Mouse (Mus musculus): ENCODE data around the gene Sfta2. TPM values are rescaled to one million over a fixed set of nuclear protein-coding genes. Genes with fewer than 3 reads are reported as not detected.

The Sfta2 gene
- 10.6 TPM in 2 replicates for polyA plus RNA-seq (2015; fragmentation: Nextera tagmentation; extraction: Ambion mirVana)

DNA sequence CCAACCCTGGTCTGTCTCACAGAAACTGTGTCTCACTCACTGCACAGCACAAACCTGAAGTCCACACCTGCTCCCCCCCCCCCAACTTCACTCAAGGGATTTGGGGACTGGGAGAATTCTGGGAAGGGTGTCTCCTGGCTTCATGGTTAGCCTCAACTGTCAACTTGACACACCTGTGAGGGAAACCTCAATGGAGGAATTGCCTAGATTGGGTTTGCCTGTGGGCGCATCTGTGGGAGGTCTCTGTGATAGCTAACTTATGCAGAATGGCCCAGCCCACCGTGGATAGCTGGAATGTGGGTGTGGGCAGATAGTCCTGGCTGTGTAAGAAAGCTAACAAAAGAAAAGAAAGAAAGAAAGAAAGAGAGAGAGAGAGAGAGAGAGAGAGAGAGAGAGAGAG lies at the start of gene Sfta2:
Gene Sfta2 (plus strand): TSS at position 301 of the 400 bp plus-strand sequence.
- Histone ChIP-seq H3K4me1 (no peaks in the 10 kb centered on the region), H3K9ac (no peak within 1 kb of the TSS), H3K27me3 (replicated peaks) (no peaks in the 10 kb centered on the region), H3K4me3 (replicated peaks) (no peak within 1 kb of the TSS), H3K4me2 (peak within 1 kb of the TSS; percentile 23; the same call in 1 of the 2 replicates), H3K36me3 (no peaks in the 10 kb centered on the region), H3K9me3 (no peaks in the 10 kb centered on the region), H3K27ac (peak within 1 kb of the TSS; percentile 63; the same call in 1 of the 2 replicates)
- WGBS: 30% methylated on average over 2 of the region's 2 CpGs
- peak; percentile 49; the same call in 1 of the 2 replicates for ATAC-seq (ENCODE audit: insufficient read depth, low FRiP score, low read depth)

DNA sequence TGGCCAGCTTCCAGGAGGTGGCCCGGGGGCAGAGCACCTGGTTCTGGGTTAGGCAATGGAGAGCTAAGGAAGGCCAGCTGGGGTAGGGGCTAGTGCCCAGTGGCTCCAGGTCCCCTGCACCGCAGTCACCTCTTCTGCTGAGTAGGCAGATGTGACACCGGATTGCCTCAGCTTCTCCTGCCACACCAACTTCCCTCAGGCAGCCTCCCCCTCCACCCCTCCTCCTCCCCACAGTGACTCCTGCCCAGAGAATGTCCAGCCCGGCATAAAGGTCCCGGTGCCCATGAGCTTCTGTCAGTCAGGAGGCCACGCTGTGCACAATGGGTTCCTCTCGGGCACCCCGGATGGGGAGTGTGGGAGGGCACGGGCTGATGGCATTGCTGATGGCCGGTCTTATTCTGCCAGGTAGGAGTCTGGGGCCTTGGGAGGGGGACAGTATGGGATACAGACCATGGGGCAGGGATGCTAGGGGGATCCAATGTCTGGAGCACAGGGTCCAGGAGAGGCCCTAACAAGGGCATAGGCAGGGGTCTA lies 49.4 kb upstream of the Sfta2 start, which contains the start of gene Cdsn:
Gene Cdsn (plus strand): TSS at position 248 of the 534 bp plus-strand sequence.
- Histone ChIP-seq H3K4me1 (peaks cover 14% of the 10 kb centered on the region), H3K36me3 (no peaks in the 10 kb centered on the region), H3K4me2 (no peak within 1 kb of the TSS), H3K9ac (no peak within 1 kb of the TSS), H3K27ac (no peak within 1 kb of the TSS), H3K4me3 (replicated peaks) (no peak within 1 kb of the TSS), H3K27me3 (replicated peaks) (no peaks in the 10 kb centered on the region), H3K9me3 (no peaks in the 10 kb centered on the region)
- WGBS: 73% methylated on average over 10 of the region's 10 CpGs
- no peak for ATAC-seq (ENCODE audit: insufficient read depth, low FRiP score, low read depth)

DNA sequence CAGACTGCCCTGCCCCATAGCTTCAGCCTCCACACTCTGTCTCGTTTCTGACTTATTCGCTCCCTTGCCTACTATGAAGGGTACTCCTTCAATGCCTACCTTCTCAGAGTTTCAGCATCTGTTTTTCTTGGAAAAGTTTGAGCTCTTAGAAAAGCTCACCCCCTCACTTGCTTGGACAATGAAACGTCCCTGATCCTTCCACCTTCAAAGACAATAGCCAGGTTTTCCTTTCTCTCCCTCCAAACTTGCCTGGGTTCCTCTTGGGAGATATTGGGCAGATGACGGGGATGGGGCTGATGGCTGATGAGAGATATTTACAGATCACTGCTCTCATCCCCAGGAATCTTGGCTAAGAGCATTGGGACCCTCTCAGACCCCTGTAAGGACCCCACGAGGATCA lies 47.0 kb upstream of the Sfta2 start:
- Histone ChIP-seq H3K36me3 (no peaks in the 10 kb centered on the region), H3K4me3 (replicated peaks) (no peak overlapping the region), H3K4me2 (no peak overlapping the region), H3K9ac (no peak overlapping the region), H3K4me1 (peaks cover 9% of the 10 kb centered on the region), H3K27ac (no peak overlapping the region), H3K27me3 (replicated peaks) (no peaks in the 10 kb centered on the region), H3K9me3 (no peaks in the 10 kb centered on the region)
- WGBS: 79% methylated on average over 5 of the region's 5 CpGs
- ATAC-seq (ENCODE audit: insufficient read depth, low FRiP score, low read depth): no peak

DNA sequence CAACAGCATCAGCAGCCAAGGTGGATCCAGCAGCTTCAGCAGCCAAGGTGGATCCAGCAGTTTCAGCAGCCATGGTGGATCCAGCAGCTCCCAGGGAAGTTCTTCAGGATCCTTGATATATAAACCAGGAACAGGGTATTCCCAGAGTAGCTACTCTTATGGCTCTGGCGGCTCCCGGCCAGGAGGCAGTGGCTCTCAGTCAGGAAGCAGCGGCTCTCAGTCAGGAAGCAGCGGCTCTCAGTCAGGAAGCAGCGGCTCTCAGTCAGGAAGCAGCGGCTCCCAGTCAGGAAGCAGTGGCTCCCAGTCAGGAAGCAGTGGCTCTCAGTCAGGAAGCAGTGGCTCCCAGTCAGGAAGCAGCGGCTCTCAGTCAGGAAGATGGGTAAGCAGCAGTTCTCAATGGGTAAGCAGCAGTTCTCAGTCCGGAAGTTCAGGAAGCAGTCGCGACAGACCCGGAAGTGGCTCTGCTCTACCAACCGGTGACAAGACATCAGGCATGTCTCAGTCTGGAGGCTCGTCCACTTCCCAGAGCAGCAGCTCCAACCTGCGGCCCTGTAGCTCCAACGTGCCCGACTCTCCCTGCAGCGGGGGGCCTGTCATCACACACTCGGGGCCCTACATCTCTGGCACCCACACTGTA lies 46.5 kb upstream of the Sfta2 start:
- H3K4me3 ChIP-seq (replicated peaks): no peak overlapping the region
- no peak overlapping the region for H3K9ac ChIP-seq
- H3K4me1 ChIP-seq: peaks cover 4% of the 10 kb centered on the region; the same call in 1 of the 2 replicates
- no peaks in the 10 kb centered on the region for H3K9me3 ChIP-seq
- 90% methylated on average over 18 of the region's 18 CpGs for WGBS
- H3K36me3 ChIP-seq: no peaks in the 10 kb centered on the region
- no peak for ATAC-seq (ENCODE audit: insufficient read depth, low FRiP score, low read depth)
- no peak overlapping the region for H3K4me2 ChIP-seq
- no peaks in the 10 kb centered on the region for H3K27me3 ChIP-seq (replicated peaks)
- no peak overlapping the region for H3K27ac ChIP-seq

DNA sequence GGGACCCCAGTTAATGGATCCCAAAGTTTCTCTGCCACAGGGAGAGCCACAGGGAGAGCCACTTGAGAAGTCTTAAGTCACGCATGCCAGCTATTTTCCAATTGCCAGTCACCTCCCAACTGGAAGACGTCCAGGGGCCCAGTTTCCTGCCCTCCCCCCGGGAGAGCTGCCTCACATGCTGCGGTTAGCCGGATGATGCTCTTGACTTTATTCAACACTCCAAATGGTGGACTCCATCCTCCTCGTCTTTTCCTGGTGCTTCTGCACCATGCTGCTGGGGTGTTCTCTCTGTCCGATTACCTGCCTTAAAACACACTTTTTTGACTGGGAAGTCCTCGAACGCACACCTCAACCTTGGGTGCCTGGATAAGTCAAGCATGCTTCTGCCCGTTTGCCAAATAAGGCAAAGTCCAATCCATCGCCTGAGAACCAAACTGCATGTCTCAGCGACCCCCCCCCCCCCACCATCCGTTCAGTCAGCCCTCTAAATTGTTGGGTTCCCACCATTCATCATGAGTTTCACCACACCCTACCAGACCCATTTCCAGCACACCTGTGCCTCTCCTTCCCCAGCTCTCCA lies 45.1 kb upstream of the Sfta2 start:
- Histone ChIP-seq H3K27me3 (replicated peaks) (no peaks in the 10 kb centered on the region), H3K9me3 (no peaks in the 10 kb centered on the region), H3K36me3 (no peaks in the 10 kb centered on the region), H3K4me3 (replicated peaks) (no peak overlapping the region), H3K4me2 (no peak overlapping the region), H3K4me1 (no peaks in the 10 kb centered on the region), H3K27ac (no peak overlapping the region), H3K9ac (no peak overlapping the region)
- ATAC-seq (ENCODE audit: insufficient read depth, low FRiP score, low read depth): no peak
- WGBS: 82% methylated on average over 13 of the region's 13 CpGs

DNA sequence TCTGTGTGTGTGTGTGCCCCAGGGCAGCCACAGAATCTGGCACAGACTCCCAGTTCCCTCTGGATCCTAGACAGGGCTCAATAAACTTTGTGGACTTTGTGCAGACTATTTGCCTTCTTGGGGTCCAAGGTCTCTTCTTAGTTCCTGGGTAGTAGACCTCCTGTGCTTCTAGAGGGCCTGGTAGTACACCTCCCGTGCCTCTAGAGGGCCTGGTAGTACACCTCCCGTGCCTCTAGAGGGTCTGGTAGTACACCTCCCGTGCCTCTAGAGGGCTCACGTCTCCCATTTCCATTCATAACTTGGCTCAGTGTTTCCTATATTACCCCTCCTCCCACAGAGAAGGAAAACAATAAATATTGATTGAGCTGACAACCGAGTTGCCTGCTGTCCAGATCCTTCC lies 44.5 kb upstream of the Sfta2 start:
- no peaks in the 10 kb centered on the region for H3K4me1 ChIP-seq
- WGBS: 21% methylated on average over 5 of the region's 5 CpGs
- no peak overlapping the region for H3K4me3 ChIP-seq (replicated peaks)
- H3K4me2 ChIP-seq: peak overlapping the region; percentile 19; the same call in 1 of the 2 replicates
- H3K9me3 ChIP-seq: no peaks in the 10 kb centered on the region
- peak overlapping the region; percentile 57; the same call in 1 of the 2 replicates for H3K27ac ChIP-seq
- H3K9ac ChIP-seq: no peak overlapping the region
- no peaks in the 10 kb centered on the region for H3K27me3 ChIP-seq (replicated peaks)
- ATAC-seq (ENCODE audit: insufficient read depth, low FRiP score, low read depth): peak; percentile 8; the same call in 1 of the 2 replicates
- H3K36me3 ChIP-seq: no peaks in the 10 kb centered on the region

DNA sequence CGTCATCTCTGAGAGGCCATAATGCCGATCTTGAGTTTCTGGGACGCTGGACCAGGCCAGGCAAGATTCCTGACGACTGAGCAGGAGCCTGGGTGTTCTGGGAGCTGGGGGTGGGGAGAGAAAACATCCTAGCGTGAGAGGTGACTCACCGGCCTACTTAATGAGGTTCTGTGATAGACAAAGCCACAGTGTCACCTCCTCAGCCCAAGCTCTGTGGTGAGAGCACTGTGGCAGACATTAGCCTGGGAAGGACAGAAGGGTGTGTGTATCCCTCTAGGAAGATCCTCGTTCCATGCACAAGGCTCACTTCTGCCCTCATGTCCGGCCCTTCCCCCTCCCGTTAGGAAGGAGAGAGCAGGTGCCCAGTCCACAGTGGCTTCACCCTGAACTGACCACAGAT lies 44.0 kb upstream of the Sfta2 start:
- Histone ChIP-seq H3K4me1 (no peaks in the 10 kb centered on the region), H3K9me3 (no peaks in the 10 kb centered on the region), H3K27ac (peak overlapping the region; percentile 57; the same call in 1 of the 2 replicates), H3K9ac (no peak overlapping the region), H3K36me3 (no peaks in the 10 kb centered on the region), H3K4me2 (peak overlapping the region; percentile 19; the same call in 1 of the 2 replicates), H3K4me3 (replicated peaks) (no peak overlapping the region), H3K27me3 (replicated peaks) (no peaks in the 10 kb centered on the region)
- 62% methylated on average over 9 of the region's 9 CpGs for WGBS
- no peak for ATAC-seq (ENCODE audit: insufficient read depth, low FRiP score, low read depth)

DNA sequence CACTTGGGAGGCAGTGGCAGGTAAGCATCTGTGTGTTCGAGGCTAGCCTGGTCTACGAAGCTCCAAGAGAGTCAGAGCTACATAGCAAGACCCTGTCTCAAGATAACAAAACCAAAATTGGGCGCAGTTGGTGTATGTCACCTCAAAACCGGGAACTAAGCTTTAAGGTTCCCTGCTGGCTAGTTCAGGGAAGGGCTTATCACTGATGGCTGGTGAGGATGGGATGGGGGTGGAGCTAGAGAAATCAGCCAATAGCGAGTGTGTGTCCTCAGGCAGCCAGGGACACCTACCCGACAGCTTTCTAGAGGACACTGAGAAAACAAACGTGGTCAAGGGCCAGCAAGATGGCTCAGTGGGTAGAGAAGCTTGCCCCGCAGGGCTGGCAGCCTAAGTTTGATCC lies 43.1 kb upstream of the Sfta2 start:
- no peaks in the 10 kb centered on the region for H3K27me3 ChIP-seq (replicated peaks)
- H3K36me3 ChIP-seq: no peaks in the 10 kb centered on the region
- no peak overlapping the region for H3K9ac ChIP-seq
- no peak overlapping the region for H3K4me3 ChIP-seq (replicated peaks)
- H3K4me2 ChIP-seq: no peak overlapping the region
- no peak for ATAC-seq (ENCODE audit: insufficient read depth, low FRiP score, low read depth)
- H3K27ac ChIP-seq: no peak overlapping the region
- H3K4me1 ChIP-seq: no peaks in the 10 kb centered on the region
- 62% methylated on average over 8 of the region's 8 CpGs for WGBS
- no peaks in the 10 kb centered on the region for H3K9me3 ChIP-seq

DNA sequence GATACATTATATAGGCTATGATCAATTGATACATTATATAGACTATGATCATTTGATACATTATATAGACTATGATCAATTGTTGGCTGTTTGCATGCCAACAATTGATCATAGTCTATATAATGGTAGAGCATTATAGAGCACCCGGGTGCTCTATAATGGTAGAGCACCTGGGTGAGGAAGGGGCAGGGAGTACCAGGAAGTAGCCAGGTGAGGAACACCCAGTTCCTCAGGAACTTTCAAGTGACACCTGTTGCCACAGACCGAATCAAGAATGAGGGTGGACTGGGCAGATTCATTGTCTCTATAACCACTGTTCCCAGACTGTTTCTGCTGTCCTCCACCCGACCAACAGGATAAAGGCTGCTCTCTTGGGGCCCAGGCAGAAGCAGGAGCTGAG lies 34.2 kb upstream of the Sfta2 start, which contains the start of gene 2300002M23Rik:
Gene 2300002M23Rik (plus strand): TSS at position 301 of the 400 bp plus-strand sequence.
- H3K9me3 ChIP-seq: no peaks in the 10 kb centered on the region
- no peak within 1 kb of the TSS for H3K4me3 ChIP-seq (replicated peaks)
- H3K36me3 ChIP-seq: no peaks in the 10 kb centered on the region
- H3K9ac ChIP-seq: no peak within 1 kb of the TSS
- no peak for ATAC-seq (ENCODE audit: insufficient read depth, low FRiP score, low read depth)
- peaks cover 18% of the 10 kb centered on the region for H3K27me3 ChIP-seq (replicated peaks)
- no peak within 1 kb of the TSS for H3K4me2 ChIP-seq
- H3K4me1 ChIP-seq: peaks cover 13% of the 10 kb centered on the region
- WGBS: 56% methylated on average over 3 of the region's 3 CpGs
- H3K27ac ChIP-seq: no peak within 1 kb of the TSS

DNA sequence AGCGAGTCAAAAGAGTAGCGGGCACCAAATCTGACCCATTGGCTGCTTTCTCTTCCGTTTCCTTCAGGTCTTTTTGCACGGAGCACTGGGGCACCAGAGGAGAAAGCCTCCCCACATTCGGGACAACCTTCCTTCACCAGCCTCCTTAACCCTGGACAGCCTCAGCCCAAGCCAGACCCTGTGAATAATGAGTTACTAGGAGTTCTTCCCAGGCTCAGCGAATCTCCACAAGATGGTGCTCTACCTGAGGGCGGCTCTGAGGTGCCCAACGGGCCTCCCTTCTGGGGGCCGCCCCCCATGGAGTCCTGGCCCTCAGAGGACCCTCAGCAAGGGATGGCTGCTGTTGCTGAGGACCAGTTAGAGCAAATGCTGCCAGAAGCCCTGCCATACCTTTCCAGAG lies 33.6 kb upstream of the Sfta2 start:
- no peaks in the 10 kb centered on the region for H3K9me3 ChIP-seq
- H3K4me2 ChIP-seq: no peak overlapping the region
- H3K9ac ChIP-seq: no peak overlapping the region
- no peak overlapping the region for H3K4me3 ChIP-seq (replicated peaks)
- H3K36me3 ChIP-seq: no peaks in the 10 kb centered on the region
- ATAC-seq (ENCODE audit: insufficient read depth, low FRiP score, low read depth): no peak
- peaks cover 18% of the 10 kb centered on the region for H3K27me3 ChIP-seq (replicated peaks)
- WGBS: 27% methylated on average over 9 of the region's 9 CpGs
- no peak overlapping the region for H3K27ac ChIP-seq
- peaks cover 13% of the 10 kb centered on the region for H3K4me1 ChIP-seq

DNA sequence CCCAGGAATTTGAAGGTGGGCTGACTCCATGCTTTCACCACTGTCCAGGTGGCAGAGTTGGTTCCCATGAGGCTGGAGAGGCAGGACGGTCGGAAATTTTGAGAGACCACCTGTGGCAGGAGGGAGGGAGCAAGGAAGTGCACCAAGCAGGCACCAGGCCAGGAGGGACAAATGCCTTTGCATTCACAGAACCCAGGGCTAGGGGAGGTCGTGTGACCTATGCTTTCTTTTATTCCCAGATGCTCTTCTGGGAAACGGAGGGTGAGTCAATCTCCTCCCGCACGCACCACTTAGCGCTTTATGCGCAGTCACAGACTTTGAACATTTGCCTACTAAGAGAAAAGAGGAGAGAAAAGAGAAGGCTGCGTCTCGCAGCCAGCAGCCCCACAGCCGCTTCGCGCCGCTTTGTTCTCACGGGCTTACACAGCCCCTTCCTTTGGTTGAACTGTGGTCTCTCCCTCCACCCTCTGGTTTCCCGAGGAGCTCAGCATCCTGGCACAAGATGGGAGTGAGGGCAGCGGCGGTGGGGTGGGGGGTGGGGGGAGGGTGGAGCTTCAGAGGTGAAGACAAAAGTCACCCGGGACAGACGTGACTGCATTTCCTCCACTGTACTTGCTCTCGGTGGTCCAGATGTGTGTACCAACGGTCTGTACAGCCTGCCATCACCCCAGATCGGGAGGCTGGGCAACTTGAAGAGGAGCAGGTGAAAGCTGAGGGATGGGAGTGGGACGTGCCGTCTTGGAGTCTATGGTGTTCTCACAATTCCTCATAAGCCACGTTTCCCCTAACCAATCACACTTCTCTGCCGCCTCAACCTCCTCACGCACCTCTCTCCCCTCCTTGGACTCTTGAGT lies 32.0 kb upstream of the Sfta2 start:
- 5% methylated on average over 28 of the region's 28 CpGs for WGBS

More for the DNA sequence above, 32.0 kb upstream of the Sfta2 start:
- H3K4me1 ChIP-seq: peaks cover 13% of the 10 kb centered on the region
- peaks cover 18% of the 10 kb centered on the region for H3K27me3 ChIP-seq (replicated peaks)
- H3K4me3 ChIP-seq (replicated peaks): peak overlapping the region; percentile 23
- peak; percentile 10; the same call in 1 of the 2 replicates for ATAC-seq (ENCODE audit: insufficient read depth, low FRiP score, low read depth)
- H3K9ac ChIP-seq: no peak overlapping the region
- peak overlapping the region; percentile 50 for H3K4me2 ChIP-seq
- H3K36me3 ChIP-seq: no peaks in the 10 kb centered on the region
- H3K27ac ChIP-seq: no peak overlapping the region
- H3K9me3 ChIP-seq: no peaks in the 10 kb centered on the region

All from stomach, embryonic 15.5 days (tissue).